Mouse (Mus musculus) forebrain, embryonic 13.5 days (tissue): Measurements from ENCODE around the gene Cdcp1. TPM values are rescaled to one million over a fixed set of nuclear protein-coding genes. Genes with fewer than 3 reads are reported as not detected.
A peak's percentile ranks its signal among the peaks of the same experiment; 100 is the strongest.

Experiments
- ATAC-seq: fragments of 200-750 bp; cut with Nextera tagmentation; 2 replicates; pipeline ENCODE4 v1.8.0; 2017
- H3K27ac ChIP-seq: fragments of 300-500 bp; sonication (generic); 2 replicates; pipeline ENCODE4 v1.5.1; 2015; ENCODE audit warnings: inconsistent platforms, mild to moderate bottlenecking, moderate library complexity
- H3K27me3 ChIP-seq: fragments of 300-500 bp; sonication (generic); 2 replicates; pipeline ENCODE4 v1.6.1; 2015; ENCODE audit warnings: mild to moderate bottlenecking, inconsistent platforms
- H3K36me3 ChIP-seq: fragments of 300-500 bp; sonication (generic); 2 replicates; pipeline ENCODE4 v1.6.1; 2015; ENCODE audit warnings: mild to moderate bottlenecking, inconsistent platforms; ENCODE audit not compliant: poor library complexity, severe bottlenecking
- H3K4me1 ChIP-seq: fragments of 300-500 bp; sonication (generic); 2 replicates; pipeline ENCODE4 v1.6.1; 2015; ENCODE audit warnings: inconsistent platforms
- H3K4me2 ChIP-seq: fragments of 300-500 bp; sonication (generic); 2 replicates; pipeline ENCODE4 v1.6.1; 2015; ENCODE audit warnings: inconsistent platforms, mild to moderate bottlenecking, moderate library complexity
- H3K4me3 ChIP-seq: fragments of 300-500 bp; sonication (generic); 2 replicates; pipeline ENCODE4 v1.5.1; 2015; ENCODE audit warnings: mild to moderate bottlenecking, inconsistent platforms
- H3K9ac ChIP-seq: fragments of 300-500 bp; sonication (generic); 2 replicates; pipeline ENCODE4 v1.6.1; 2015; ENCODE audit warnings: mild to moderate bottlenecking, inconsistent platforms
- H3K9me3 ChIP-seq: fragments of 300-500 bp; sonication (generic); replicated peaks from 2 replicates; pipeline ENCODE4 v1.6.1; 2016; ENCODE audit warnings: inconsistent platforms
- WGBS: fragments of 180-500 bp; shearing (Covaris S2); methylation state at CpG from one replicate; pipeline ENCODE4 v1.1.7; 2015; 5-methylcytosine and 5-hydroxymethylcytosine counted together
- polyA plus RNA-seq: library from polyadenylated mRNA; unstranded; fragments of >200 nt; fragmentation: Nextera tagmentation; extraction: Ambion mirVana; gene quantifications from 2 replicates; pipeline ENCODE4 v1.2.1, GENCODE M21; 2015

Gene Cdcp1
- polyA plus RNA-seq, 1 experiment from 2014 or later, result not detected

DNA sequence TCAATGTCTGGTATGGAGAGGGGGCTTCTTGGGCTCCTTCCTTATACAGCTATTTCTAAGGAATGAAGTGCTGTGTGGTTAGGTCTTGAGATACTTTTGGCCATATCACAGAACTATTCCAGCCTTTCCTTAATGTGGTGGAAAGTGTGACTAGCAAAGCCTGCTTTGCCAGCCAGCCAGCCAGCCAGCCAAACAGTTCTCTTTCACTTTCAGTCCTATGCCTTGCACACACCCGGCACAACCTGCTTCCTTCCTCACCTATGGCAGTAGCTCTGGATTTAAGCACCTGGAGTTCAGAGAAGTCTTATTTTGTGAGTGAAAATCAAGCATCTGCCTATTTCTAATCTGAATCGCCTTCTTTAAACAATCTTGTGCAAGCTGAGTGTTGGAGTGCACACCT is 23.8 kb upstream of the Cdcp1 start:
- Histone ChIP-seq H3K27me3 (no peaks in the 10 kb centered on the region), H3K27ac (no peak overlapping the region), H3K4me2 (no peak overlapping the region), H3K4me3 (no peak overlapping the region), H3K4me1 (peaks cover 9% of the 10 kb centered on the region; the same call in 1 of the 2 replicates), H3K9me3 (no peaks in the 10 kb centered on the region), H3K9ac (no peak overlapping the region), H3K36me3 (no peaks in the 10 kb centered on the region)
- WGBS, result 78% methylated on average over 2 of the region's 2 CpGs
- ATAC-seq, result no peak

DNA sequence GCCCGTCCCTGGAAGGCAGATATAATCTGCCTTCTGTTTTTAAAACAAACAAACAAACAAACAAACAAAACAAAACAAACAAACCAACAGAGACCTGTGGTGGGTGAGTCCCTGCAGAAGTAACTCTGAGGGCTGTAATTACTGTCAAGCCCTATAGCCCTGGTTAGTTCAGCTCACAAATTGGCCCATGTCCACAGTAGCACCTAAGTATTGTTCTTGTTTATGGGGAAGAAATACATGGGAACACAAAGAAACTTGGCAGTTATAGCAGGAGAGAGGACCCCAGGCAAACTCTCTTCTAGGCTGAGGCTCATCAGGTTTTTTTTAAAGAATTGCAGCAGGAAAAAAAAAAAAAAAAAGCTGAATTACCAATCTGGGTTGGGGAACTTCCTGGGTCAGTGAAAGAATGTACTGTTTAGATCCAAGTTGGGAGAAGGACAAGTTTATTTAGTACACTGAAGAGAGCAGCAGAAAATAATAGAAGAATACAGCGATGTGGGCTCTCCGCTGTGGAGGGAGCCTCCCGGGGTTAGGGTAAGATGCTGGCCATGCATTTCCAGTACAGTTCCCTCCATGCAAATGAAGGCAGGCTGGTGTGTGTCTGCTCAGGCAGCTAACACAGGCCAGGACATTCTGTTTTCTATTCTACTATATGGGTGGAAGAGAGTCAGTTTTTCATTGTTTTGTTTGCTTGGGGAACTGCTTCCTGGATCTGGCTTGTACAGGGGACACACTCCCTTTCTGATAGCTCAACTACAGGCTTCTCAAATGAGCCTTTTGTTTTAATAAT is 22.6 kb upstream of the Cdcp1 start:
- Histone ChIP-seq H3K36me3 (no peaks in the 10 kb centered on the region), H3K4me3 (no peak overlapping the region), H3K4me1 (peaks cover 9% of the 10 kb centered on the region; the same call in 1 of the 2 replicates), H3K9ac (no peak overlapping the region), H3K9me3 (no peaks in the 10 kb centered on the region), H3K27ac (peak overlapping the region; percentile 40; the same call in 1 of the 2 replicates), H3K27me3 (no peaks in the 10 kb centered on the region), H3K4me2 (no peak overlapping the region)
- no peak for ATAC-seq
- 31% methylated on average over 4 of the region's 4 CpGs for WGBS

DNA sequence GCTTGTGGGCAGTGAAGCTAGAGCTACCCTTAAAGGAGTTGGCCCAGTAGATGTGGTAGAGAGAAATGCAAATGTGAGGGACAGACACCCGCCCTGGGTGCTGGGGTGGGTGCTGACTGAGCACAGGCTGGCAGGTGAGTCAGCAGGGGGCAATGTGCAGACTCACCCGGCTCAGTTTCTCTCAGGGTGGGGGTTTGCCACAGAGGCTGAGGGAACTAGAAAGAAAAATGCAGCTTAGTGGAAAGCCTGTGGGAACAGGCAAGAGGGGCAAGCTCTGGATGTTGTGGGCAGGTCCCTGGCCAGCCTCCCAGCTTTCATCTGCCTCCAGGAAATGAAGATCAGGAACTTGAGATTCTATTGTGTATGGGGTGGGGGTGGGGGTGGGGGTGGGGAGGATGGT is 21.9 kb upstream of the Cdcp1 start:
- Histone ChIP-seq H3K27ac (no peak overlapping the region), H3K9ac (no peak overlapping the region), H3K36me3 (no peaks in the 10 kb centered on the region), H3K4me2 (no peak overlapping the region), H3K9me3 (no peaks in the 10 kb centered on the region), H3K4me1 (peaks cover 9% of the 10 kb centered on the region; the same call in 1 of the 2 replicates), H3K27me3 (no peaks in the 10 kb centered on the region), H3K4me3 (no peak overlapping the region)
- WGBS, result 35% methylated on average over 2 of the region's 2 CpGs
- no peak for ATAC-seq

DNA sequence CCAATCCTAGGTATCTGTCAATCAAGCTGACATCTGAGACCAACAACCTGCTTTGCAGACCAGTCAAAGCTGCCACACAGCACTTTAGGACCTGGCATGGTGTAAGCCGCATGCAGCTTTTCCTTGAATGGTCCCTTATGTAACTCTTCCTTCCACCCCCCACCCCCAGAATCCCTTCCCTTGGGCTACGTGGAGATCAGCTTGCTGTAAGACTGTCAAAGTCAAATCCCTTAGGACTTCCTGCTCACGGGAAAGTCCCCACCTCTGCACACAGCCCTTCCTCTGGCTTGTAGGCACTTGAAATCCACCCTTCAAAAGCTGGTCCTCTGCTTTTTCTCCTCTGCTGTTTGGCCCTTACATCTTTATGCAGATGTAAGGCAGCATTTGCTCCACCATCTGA is 19.8 kb upstream of the Cdcp1 start:
- H3K4me1 ChIP-seq, result peaks cover 9% of the 10 kb centered on the region; the same call in 1 of the 2 replicates
- no peaks in the 10 kb centered on the region for H3K9me3 ChIP-seq
- no peaks in the 10 kb centered on the region for H3K27me3 ChIP-seq
- H3K36me3 ChIP-seq, result no peaks in the 10 kb centered on the region
- WGBS, result 65% methylated on average over 3 of the region's 3 CpGs
- H3K27ac ChIP-seq, result no peak overlapping the region
- ATAC-seq, result no peak
- H3K4me3 ChIP-seq, result no peak overlapping the region
- no peak overlapping the region for H3K4me2 ChIP-seq
- H3K9ac ChIP-seq, result no peak overlapping the region

DNA sequence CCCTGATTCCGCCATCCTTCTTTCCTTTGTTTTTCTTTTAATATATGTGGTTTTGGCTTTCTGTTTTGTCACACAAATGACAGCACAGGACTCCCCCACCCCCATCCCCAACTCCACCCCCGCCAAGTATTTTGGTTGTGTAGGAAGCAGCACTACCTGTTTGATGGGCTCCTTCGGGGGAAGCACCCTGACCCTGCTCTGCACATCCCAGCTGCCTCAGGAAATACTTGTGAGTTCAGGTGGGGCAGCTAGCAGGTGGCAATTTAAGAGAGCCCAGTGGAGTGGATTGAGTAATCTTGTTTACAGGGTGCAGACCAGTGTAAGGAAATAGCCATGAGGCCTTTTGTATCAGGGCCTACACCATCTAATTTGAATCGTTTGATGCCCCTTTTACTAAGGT is 14.0 kb upstream of the Cdcp1 start:
- H3K27me3 ChIP-seq, result no peaks in the 10 kb centered on the region
- no peak overlapping the region for H3K4me3 ChIP-seq
- H3K4me1 ChIP-seq, result no peaks in the 10 kb centered on the region
- WGBS, result 68% methylated on average over 4 of the region's 4 CpGs
- no peak overlapping the region for H3K4me2 ChIP-seq
- H3K27ac ChIP-seq, result no peak overlapping the region
- H3K9me3 ChIP-seq, result no peaks in the 10 kb centered on the region
- H3K9ac ChIP-seq, result no peak overlapping the region
- no peak for ATAC-seq
- no peaks in the 10 kb centered on the region for H3K36me3 ChIP-seq

DNA sequence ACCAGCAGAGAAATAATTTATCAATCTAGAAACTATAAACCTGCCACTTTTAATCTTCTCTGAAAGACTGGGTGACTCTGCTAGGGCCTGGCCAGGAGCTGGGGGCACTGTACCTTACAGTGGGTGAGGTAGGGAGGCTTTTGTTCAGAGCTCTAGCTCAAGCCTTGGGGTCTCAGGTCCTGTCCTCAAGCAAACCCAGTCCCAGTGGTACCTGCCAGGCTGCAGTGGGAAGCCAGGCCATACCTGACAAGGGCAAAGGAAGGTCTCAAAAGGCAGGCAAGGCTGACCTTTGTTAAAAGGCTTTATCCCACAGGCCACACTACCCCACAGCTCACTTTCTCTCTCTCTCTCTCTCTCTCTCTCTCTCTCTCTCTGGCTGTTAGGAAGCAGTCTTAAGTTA is 12.8 kb upstream of the Cdcp1 start:
- H3K27me3 ChIP-seq, result no peaks in the 10 kb centered on the region
- H3K4me1 ChIP-seq, result no peaks in the 10 kb centered on the region
- no peak overlapping the region for H3K27ac ChIP-seq
- H3K36me3 ChIP-seq, result no peaks in the 10 kb centered on the region
- no peak overlapping the region for H3K4me2 ChIP-seq
- no peak overlapping the region for H3K4me3 ChIP-seq
- ATAC-seq, result no peak
- no peak overlapping the region for H3K9ac ChIP-seq
- H3K9me3 ChIP-seq, result no peaks in the 10 kb centered on the region

DNA sequence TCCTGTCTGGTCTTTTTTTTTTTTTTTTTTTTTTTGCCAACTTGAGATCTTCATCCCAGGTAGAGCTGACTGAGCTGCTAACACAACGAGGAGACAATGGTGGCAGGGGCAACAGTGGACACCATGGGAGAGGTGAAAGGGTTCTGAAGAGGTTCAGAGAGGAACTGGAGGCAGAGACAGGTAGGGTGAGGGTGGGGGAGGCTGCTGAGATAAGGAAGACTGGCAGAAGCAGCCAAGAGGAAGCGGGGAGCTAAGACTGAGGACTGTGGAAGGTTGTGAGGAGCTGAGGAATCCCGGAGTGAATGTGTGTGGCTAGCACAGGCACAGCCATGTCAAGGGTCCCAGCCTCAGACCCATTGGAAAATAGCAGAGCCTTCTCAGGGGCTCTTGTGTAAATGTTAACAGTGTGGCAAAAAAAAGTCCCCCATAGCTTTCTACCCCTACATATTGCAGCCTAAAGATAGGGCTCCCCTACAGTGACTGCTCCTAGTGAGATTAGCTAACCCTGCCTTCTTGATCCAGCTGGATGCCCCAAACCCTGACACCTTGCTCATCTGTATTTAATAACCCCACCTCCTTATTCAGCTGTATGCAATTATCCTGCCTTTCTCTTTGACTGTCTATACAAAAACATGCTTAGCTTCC is 11.4 kb upstream of the Cdcp1 start:
- ATAC-seq, result no peak
- H3K9me3 ChIP-seq, result no peaks in the 10 kb centered on the region
- no peaks in the 10 kb centered on the region for H3K27me3 ChIP-seq
- 93% methylated on average over 3 of the region's 3 CpGs for WGBS
- H3K4me1 ChIP-seq, result no peaks in the 10 kb centered on the region
- H3K9ac ChIP-seq, result no peak overlapping the region
- no peaks in the 10 kb centered on the region for H3K36me3 ChIP-seq
- H3K27ac ChIP-seq, result no peak overlapping the region
- H3K4me3 ChIP-seq, result no peak overlapping the region
- H3K4me2 ChIP-seq, result no peak overlapping the region

DNA sequence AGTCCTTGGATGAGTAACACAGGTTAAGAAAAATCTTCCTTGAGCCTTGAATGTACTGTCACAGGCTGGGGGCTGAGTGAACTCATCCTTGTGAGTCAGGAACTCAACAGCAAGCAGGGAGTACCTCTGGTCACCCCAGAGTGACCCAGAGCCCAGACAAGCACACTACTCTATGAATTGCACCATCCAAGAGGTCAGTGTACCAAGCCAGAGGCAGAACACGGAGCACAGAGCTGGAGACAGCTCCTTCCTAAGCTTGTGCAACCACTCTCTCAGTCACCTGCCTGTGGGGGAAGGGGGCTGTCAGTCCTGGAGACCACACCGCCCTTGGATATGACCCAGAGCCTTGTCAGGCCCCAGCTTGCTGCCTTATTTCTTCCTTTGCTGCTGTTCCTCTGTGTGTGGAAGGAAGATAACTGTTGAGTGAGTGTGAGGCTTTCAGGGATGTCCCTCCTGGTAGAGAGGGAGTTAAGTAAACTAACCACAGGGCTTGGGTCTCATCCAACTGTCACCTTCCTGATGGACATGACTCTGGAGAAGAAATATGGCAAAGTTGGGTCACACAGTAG is 9.1 kb upstream of the Cdcp1 start:
- 68% methylated on average over 2 of the region's 2 CpGs for WGBS

DNA sequence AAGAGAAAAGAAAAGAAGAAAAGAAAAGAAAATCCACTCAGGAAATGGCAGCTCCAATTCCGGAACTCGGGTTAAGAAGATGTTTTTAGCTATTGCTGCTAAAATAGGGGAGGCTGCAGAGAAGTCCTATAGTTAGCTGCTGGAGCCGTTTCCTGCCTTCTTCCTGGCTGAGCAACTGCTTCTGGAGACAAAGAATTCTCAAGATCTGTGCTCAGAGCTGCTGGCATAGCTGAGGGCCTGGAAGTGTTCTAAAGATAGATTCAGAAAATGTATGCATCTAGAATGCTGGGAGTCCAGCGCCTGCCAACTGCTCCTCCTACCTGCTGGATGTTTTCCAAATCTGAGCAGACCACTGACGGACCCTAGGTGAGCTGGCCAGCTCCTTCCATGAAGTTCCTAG is 4.0 kb upstream of the Cdcp1 start:
- Histone ChIP-seq H3K36me3 (no peaks in the 10 kb centered on the region), H3K27ac (no peak overlapping the region), H3K4me2 (no peak overlapping the region), H3K9ac (no peak overlapping the region), H3K27me3 (peaks cover 22% of the 10 kb centered on the region), H3K4me1 (peaks cover 6% of the 10 kb centered on the region), H3K4me3 (no peak overlapping the region), H3K9me3 (no peaks in the 10 kb centered on the region)
- 60% methylated on average over 5 of the region's 5 CpGs for WGBS
- ATAC-seq, result no peak

More for the DNA sequence above, 9.1 kb upstream of the Cdcp1 start:
- Histone ChIP-seq H3K36me3 (no peaks in the 10 kb centered on the region), H3K9ac (no peak overlapping the region), H3K4me1 (no peaks in the 10 kb centered on the region), H3K4me3 (no peak overlapping the region), H3K27me3 (no peaks in the 10 kb centered on the region), H3K27ac (no peak overlapping the region), H3K9me3 (no peaks in the 10 kb centered on the region), H3K4me2 (no peak overlapping the region)
- no peak for ATAC-seq

DNA sequence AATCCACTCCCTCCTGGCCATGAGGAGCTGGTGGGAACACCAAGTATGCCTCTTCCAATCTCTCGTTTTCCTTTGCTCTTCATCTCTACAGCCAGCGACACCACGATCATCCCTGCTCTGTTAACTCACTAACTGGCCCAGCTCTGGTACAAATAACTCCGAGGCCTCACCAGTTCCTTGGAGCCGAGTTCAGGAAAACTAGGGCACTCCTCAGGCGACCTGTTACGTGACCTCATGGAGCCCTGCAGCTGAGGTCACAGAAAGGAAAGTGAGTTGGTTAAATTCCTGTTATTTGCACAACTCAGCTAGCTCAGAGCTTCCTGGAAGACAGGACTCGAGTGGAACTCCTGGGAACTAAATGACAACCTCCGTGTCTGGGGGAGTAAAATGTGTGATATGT is 2.5 kb downstream of the Cdcp1 start:
- no peak for ATAC-seq
- Histone ChIP-seq H3K4me3 (no peak overlapping the region), H3K4me1 (peaks cover 6% of the 10 kb centered on the region), H3K9me3 (no peaks in the 10 kb centered on the region), H3K4me2 (no peak overlapping the region), H3K9ac (no peak overlapping the region), H3K27ac (no peak overlapping the region), H3K36me3 (no peaks in the 10 kb centered on the region), H3K27me3 (peaks cover 27% of the 10 kb centered on the region)
- WGBS, result 80% methylated on average over 9 of the region's 9 CpGs

DNA sequence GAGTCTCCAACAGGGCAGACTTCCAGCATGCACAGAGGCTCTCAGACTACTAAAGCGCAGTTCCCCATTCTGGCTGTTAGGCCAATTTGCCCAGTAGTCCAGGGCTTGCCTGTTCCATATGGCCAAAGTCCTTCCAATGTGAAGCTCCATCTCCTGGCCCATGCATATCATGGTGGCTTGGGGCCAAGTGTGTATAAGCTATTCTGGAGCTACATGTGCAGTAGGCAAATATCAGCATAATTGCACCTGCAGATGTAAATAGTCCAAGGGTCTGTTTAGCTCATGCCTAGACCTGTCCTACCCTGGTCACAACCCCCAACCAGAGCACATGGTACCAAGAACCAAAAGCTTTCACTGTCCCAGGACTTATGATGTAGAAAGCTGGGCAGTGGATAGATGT is 7.9 kb downstream of the Cdcp1 start:
- no peaks in the 10 kb centered on the region for H3K9me3 ChIP-seq
- no peaks in the 10 kb centered on the region for H3K36me3 ChIP-seq
- no peak overlapping the region for H3K9ac ChIP-seq
- ATAC-seq, result no peak
- H3K4me1 ChIP-seq, result no peaks in the 10 kb centered on the region
- no peaks in the 10 kb centered on the region for H3K27me3 ChIP-seq
- H3K4me3 ChIP-seq, result no peak overlapping the region
- H3K27ac ChIP-seq, result no peak overlapping the region
- H3K4me2 ChIP-seq, result no peak overlapping the region
- WGBS, result 100% methylated on average over 1 of the region's 1 CpGs

DNA sequence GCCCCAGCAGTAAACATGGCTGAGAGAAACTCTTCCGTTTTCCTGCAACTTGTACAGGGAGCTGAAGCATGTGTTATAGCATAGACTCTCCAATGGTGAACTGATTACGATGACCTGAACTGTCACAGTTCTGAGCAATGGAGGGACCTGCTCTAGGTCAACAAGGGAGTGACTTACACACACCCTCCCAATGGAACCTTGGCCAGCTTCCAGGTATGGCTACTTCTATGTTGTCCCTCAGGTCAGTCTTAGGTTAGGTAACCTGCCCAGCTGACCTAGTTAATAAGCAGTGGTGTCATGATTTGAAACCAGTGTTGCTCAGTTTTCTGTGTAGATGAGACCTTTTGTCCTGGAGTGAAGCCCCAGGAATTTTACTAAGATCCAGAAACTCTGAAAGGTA is 8.9 kb downstream of the Cdcp1 start:
- Histone ChIP-seq H3K9ac (no peak overlapping the region), H3K9me3 (no peaks in the 10 kb centered on the region), H3K27ac (no peak overlapping the region), H3K4me2 (no peak overlapping the region), H3K27me3 (no peaks in the 10 kb centered on the region), H3K4me1 (no peaks in the 10 kb centered on the region), H3K4me3 (no peak overlapping the region), H3K36me3 (no peaks in the 10 kb centered on the region)
- 87% methylated on average over 2 of the region's 2 CpGs for WGBS
- no peak for ATAC-seq
